Mouse (Mus musculus): ENCODE results near the gene Tmem189. TPM values are rescaled to one million over a fixed set of nuclear protein-coding genes. Genes with fewer than 3 reads are reported as not detected.
A peak's percentile ranks its signal among the peaks of the same experiment; 100 is the strongest.
"Not testable (repeated sequence)": the region's sequence is repeated elsewhere in the genome, so short reads cannot be mapped to it uniquely, and the experiment has no call there.

Tmem189 gene
- polyA plus RNA-seq, 1 experiment, result 113 TPM

DNA sequence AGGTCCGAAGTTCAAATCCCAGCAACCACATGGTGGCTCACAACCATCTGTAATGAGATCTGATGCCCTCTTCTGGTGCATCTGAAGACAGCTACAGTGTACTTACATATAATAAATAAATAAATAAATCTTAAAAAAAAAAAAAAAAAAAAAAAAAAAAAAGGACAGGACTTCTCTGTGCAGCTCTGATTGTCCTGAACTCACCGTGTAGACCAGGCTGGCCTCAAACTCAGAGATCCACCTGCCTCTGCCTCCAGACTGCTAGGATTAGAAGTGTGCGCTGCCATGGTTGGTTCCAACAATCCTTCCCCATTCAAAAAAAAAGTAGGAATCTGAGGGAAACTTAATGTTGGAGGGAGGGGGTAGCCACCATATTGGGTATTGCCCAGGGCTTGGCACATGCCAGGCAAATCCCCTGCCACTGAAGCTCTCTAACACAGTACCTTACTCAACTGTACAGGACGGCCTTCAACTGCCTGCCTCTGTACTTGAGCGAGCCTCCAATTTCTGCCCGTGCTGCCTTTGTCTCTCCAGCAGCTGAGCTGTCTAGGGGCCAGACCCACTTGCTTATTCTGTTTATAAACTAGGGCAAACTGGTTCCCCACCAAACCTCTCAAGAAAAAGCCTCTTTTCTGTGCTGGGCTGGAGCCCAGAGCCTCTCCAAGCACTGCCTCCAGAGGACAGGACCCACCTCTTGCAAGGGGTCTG is 65.1 kb downstream of the Tmem189 start:
- no peak overlapping the region for H3K27ac ChIP-seq (ENCODE audit: insufficient read depth, low read length)
- H3K4me3 ChIP-seq (replicated peaks; ENCODE audit: insufficient read depth, low read depth, low read length), result no peak overlapping the region
- H3K4me1 ChIP-seq (ENCODE audit: control insufficient read depth, insufficient read depth, low read length), result peaks cover 58% of the 10 kb centered on the region
- no peaks in the 10 kb centered on the region for H3K27me3 ChIP-seq (ENCODE audit: control insufficient read depth, insufficient read depth, low read length)
- DNase-seq, result no peak
- 82% methylated on average over 5 of the region's 6 CpGs for WGBS
- TF ChIP-seq POLR2A (IDR thresholded peaks at IDR 0.05; ENCODE audit: borderline replicate concordance, insufficient read depth, low read length) (no peak), CTCF (IDR thresholded peaks at IDR 0.05; ENCODE audit: borderline replicate concordance, insufficient read depth, low read depth, low read length) (no peak)

DNA sequence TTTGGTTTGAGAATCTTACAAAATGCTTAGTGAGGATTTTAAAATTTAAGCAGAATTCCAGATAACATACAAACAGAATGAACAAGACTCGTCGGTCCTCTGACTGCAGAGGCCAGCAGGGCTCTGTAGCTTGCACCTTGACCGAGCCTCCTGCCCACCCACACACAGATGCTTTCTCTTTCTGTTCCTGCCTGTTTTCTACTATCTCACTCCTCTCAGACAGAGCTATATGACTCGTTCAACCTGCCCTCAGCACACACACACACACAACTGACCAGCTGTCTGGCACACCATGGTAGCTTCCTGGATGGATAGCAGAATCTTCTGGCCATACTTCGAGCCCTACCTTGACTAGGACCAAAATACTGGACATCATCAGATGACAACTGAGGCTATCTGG is 66.7 kb downstream of the Tmem189 start:
- Histone ChIP-seq H3K4me1 (ENCODE audit: control insufficient read depth, insufficient read depth, low read length) (peaks cover 53% of the 10 kb centered on the region), H3K27me3 (ENCODE audit: control insufficient read depth, insufficient read depth, low read length) (no peaks in the 10 kb centered on the region), H3K27ac (ENCODE audit: insufficient read depth, low read length) (peak overlapping the region; percentile 71), H3K4me3 (replicated peaks; ENCODE audit: insufficient read depth, low read depth, low read length) (no peak overlapping the region)
- WGBS, result 15% methylated on average over 5 of the region's 5 CpGs
- DNase-seq, result no peak
- TF ChIP-seq POLR2A (IDR thresholded peaks at IDR 0.05; ENCODE audit: borderline replicate concordance, insufficient read depth, low read length) (no peak), CTCF (IDR thresholded peaks at IDR 0.05; ENCODE audit: borderline replicate concordance, insufficient read depth, low read depth, low read length) (no peak)

DNA sequence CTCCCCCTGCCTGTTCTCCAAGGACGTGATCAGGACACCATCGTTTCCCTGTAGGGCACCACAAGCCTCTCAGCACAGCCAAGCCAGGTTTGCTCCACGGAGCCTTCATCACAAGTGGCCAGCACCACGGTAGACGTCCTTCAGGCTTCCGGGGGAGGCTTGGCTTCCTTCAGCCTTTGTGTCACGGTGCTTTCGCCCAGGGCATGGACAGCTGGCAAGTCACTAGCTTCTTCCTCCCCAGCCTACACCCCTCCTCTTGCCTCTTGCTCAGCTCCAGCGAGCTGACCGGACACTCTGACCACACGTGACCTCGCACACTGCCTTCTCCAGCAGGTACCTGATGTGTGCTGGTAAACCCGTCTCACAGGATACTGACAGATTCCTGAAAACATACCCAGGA is 67.3 kb downstream of the Tmem189 start:
- TF ChIP-seq CTCF (IDR thresholded peaks at IDR 0.05; ENCODE audit: borderline replicate concordance, insufficient read depth, low read depth, low read length) (no peak), POLR2A (IDR thresholded peaks at IDR 0.05; ENCODE audit: borderline replicate concordance, insufficient read depth, low read length) (no peak)
- DNase-seq, result peak; percentile 49 to 55
- Histone ChIP-seq H3K4me1 (ENCODE audit: control insufficient read depth, insufficient read depth, low read length) (peaks cover 51% of the 10 kb centered on the region), H3K4me3 (replicated peaks; ENCODE audit: insufficient read depth, low read depth, low read length) (no peak overlapping the region), H3K27ac (ENCODE audit: insufficient read depth, low read length) (0 out of 2 replicates have a peak overlapping the region, but pooled peaks have one; percentile 10), H3K27me3 (ENCODE audit: control insufficient read depth, insufficient read depth, low read length) (no peaks in the 10 kb centered on the region)
- 9% methylated on average over 13 of the region's 13 CpGs for WGBS

DNA sequence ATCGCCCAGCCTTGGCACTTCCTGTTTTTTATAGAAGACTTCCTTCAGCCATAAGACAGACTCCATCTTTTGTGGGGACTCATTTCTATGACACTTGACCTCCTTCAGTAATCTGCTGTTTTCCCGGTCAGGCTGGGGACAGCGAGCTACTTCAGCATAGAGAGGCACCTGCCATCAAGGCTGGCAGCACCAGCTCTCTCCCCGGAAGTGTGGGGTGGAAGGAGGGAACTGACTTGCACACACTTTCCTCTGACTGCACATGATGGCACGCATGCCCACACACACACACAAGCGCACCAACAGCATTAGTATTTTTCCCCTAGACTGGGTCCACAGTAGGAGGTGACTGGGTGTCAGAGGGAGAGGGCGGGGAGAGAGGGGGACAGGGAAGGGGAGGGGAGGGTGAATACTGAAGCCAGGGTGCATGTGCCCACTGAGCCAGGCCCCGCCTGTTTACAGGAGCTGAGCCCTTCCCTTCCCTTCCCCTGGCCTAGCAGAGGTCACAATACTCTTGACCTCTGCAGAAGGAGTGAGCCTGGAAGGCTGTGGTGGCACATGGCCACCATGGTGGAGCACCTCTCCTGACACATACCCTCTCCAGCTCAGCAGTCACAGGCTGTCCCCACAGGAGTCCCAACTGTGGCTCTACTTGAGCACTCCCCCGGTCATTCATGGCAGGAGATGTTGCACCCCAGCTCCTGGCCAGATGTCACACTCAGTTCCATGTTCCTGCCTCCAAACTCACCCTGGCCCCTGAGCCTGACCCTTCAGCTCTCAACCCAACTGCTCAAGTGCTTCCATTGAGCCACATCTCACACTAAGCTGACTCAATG is 68.2 kb downstream of the Tmem189 start:
- peaks cover 44% of the 10 kb centered on the region for H3K4me1 ChIP-seq (ENCODE audit: control insufficient read depth, insufficient read depth, low read length)
- no peak overlapping the region for H3K27ac ChIP-seq (ENCODE audit: insufficient read depth, low read length)
- DNase-seq, result no peak
- H3K4me3 ChIP-seq (replicated peaks; ENCODE audit: insufficient read depth, low read depth, low read length), result no peak overlapping the region
- TF ChIP-seq CTCF (IDR thresholded peaks at IDR 0.05; ENCODE audit: borderline replicate concordance, insufficient read depth, low read depth, low read length), result no peak
- TF ChIP-seq POLR2A (IDR thresholded peaks at IDR 0.05; ENCODE audit: borderline replicate concordance, insufficient read depth, low read length), result no peak
- 59% methylated on average over 9 of the region's 9 CpGs for WGBS
- no peaks in the 10 kb centered on the region for H3K27me3 ChIP-seq (ENCODE audit: control insufficient read depth, insufficient read depth, low read length)

DNA sequence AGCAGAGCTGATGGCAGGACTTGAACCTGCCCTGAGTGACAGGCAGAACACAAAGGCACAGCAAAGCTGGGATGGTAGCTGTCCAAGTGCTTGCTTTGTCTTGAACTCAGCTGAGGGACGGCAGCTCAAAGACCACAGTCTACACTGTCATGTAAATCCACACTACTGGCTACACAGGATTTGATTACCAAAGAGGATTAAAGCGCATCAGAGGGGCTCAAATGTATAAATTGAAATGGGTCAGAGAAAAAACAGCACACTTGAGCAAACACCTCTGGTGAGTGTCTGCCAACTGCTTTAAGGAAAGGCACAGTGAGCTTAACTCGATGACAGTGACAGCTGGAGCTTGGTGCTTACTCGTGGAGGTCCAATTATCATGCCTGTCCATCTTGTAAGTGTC is 72.2 kb downstream of the Tmem189 start:
- no peak for TF ChIP-seq CTCF (IDR thresholded peaks at IDR 0.05; ENCODE audit: borderline replicate concordance, insufficient read depth, low read depth, low read length)
- TF ChIP-seq POLR2A (IDR thresholded peaks at IDR 0.05; ENCODE audit: borderline replicate concordance, insufficient read depth, low read length), result no peak
- Histone ChIP-seq H3K27me3 (ENCODE audit: control insufficient read depth, insufficient read depth, low read length) (no peaks in the 10 kb centered on the region), H3K4me1 (ENCODE audit: control insufficient read depth, insufficient read depth, low read length) (peaks cover 30% of the 10 kb centered on the region), H3K27ac (ENCODE audit: insufficient read depth, low read length) (no peak overlapping the region), H3K4me3 (replicated peaks; ENCODE audit: insufficient read depth, low read depth, low read length) (no peak overlapping the region)
- WGBS, result 41% methylated on average over 4 of the region's 4 CpGs
- no peak for DNase-seq

DNA sequence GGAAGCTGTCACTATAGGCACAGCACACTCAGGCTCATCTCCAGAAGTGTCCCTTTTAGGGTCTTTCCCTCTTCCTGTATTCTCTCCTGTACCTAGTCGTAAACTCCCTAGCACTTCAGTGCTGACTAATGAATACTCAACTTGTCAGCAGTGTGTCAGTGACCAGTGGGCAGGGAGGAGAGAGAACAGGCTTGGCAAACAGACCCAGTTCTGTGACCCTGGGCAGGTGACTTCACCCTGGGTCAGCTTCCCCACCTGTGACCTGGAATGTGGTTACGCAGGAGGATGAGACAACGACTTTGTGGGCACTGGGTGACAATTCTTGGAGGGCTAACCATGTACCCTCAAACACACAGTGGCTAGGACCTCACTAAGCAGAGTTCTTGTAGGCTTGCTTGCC is 72.6 kb downstream of the Tmem189 start:
- H3K27ac ChIP-seq (ENCODE audit: insufficient read depth, low read length), result no peak overlapping the region
- WGBS, result 89% methylated on average over 3 of the region's 3 CpGs
- H3K27me3 ChIP-seq (ENCODE audit: control insufficient read depth, insufficient read depth, low read length), result no peaks in the 10 kb centered on the region
- TF ChIP-seq POLR2A (IDR thresholded peaks at IDR 0.05; ENCODE audit: borderline replicate concordance, insufficient read depth, low read length) (no peak), CTCF (IDR thresholded peaks at IDR 0.05; ENCODE audit: borderline replicate concordance, insufficient read depth, low read depth, low read length) (no peak)
- H3K4me3 ChIP-seq (replicated peaks; ENCODE audit: insufficient read depth, low read depth, low read length), result no peak overlapping the region
- H3K4me1 ChIP-seq (ENCODE audit: control insufficient read depth, insufficient read depth, low read length), result peaks cover 26% of the 10 kb centered on the region
- no peak for DNase-seq

DNA sequence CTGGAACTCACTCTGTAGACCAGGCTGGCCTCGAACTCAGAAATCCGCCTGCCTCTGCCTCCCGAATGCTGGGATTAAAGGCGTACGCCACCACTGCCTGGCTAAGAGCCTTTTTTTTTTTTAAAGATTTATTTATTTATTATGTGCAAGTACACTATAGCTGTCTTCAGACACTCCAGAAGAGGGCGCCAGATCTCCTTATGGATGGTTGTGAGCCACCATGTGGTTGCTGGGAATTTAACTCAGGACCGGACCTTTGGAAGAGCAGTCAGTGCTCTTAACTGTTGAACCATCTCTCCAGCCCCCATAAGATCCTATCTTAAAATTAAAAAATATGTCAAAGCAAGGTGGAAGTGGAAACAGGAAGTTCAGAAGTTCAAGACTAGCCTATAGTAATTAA is 76.3 kb downstream of the Tmem189 start:
- not testable (repeated sequence) for DNase-seq; H3K4me3 ChIP-seq (replicated peaks; ENCODE audit: insufficient read depth, low read depth, low read length); H3K27me3 ChIP-seq (ENCODE audit: control insufficient read depth, insufficient read depth, low read length); H3K4me1 ChIP-seq (ENCODE audit: control insufficient read depth, insufficient read depth, low read length); H3K27ac ChIP-seq (ENCODE audit: insufficient read depth, low read length)
- 95% methylated on average over 7 of the region's 7 CpGs for whole genome bisulfite sequencing

DNA sequence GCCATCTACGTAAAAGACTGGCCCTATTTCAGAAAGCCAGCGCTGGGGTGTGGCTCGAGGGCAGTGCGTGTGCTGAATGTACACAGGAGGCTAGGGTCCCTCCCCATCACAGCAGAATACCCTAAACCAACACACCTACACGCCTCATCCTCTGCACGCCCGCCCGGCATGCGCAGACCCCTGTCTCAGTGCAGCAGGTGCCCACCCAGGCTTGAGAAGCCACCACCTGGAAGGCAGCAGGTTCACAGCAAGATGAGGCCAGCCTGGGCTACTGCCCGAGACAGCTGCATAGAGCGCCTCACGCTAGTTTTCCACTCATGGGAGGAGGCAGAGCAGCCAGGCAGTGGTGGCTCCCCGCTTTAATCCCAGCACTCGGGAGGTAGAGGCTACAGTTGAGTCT is 77.5 kb downstream of the Tmem189 start:
- Histone ChIP-seq H3K27ac (ENCODE audit: insufficient read depth, low read length) (no peak overlapping the region), H3K27me3 (ENCODE audit: control insufficient read depth, insufficient read depth, low read length) (no peaks in the 10 kb centered on the region), H3K4me1 (ENCODE audit: control insufficient read depth, insufficient read depth, low read length) (no peaks in the 10 kb centered on the region), H3K4me3 (replicated peaks; ENCODE audit: insufficient read depth, low read depth, low read length) (no peak overlapping the region)
- DNase-seq, result no peak
- TF ChIP-seq POLR2A (IDR thresholded peaks at IDR 0.05; ENCODE audit: borderline replicate concordance, insufficient read depth, low read length), result no peak
- no peak for TF ChIP-seq CTCF (IDR thresholded peaks at IDR 0.05; ENCODE audit: borderline replicate concordance, insufficient read depth, low read depth, low read length)
- 86% methylated on average over 14 of the region's 14 CpGs for WGBS

All from cerebellum, adult 2 months (tissue).